Mouse (Mus musculus) heart, postnatal 10 days (tissue): ENCODE data around the gene Por. TPM values are rescaled to one million over a fixed set of nuclear protein-coding genes. Genes with fewer than 3 reads are reported as not detected.

Experiments
- DNase-seq, 2 experiments: peaks; one replicate each; pipeline ENCODE4 v3.0.0; 2021
- intact Hi-C: fragments of 180-260 bp; cut with DNase I; formaldehyde crosslinking; loops from one replicate; pipeline ENCODE4 v1.15.1; 2025
- total RNA-seq, 2 experiments: library from RNA; stranded (reverse); gene quantifications; 2 replicates each; pipeline ENCODE4 v1.2.3; 2021

Gene Por
- total RNA-seq, 2 experiments from 2014 or later: 62.8 to 72.0 TPM

- peak in 1 of 2 experiments; percentile 42 for DNase-seq
- intact Hi-C loops: loop anchor here (2.0 kb wide), 1 partner anchor 36 kb away; no protein-coding TSS in a partner anchor
These were observed 54.9 kb downstream of the Por start for GRCm38 (mm10) chr5:135724536-135725322.

GRCm38 (mm10) chr5:135725391-135725841, 55.6 kb downstream of the Por start:
- intact Hi-C loops: loop anchor here (2.0 kb wide), 1 partner anchor 37 kb away; no protein-coding TSS in a partner anchor
- DNase-seq: peak; percentile 63 to 67

GRCm38 (mm10) chr5:135725991-135726390, 56.2 kb downstream of the Por start:
- DNase-seq: no peak
- intact Hi-C loops: loop anchor here (2.0 kb wide), 1 partner anchor 37 kb away; no protein-coding TSS in a partner anchor

- peak; percentile 77 to 86 for DNase-seq
- intact Hi-C loops: no loop called here
These were observed 57.0 kb downstream of the Por start for GRCm38 (mm10) chr5:135726641-135727346.

GRCm38 (mm10) chr5:135727871-135728270, 58.0 kb downstream of the Por start:
- DNase-seq: no peak
- intact Hi-C loops: no loop called here

- intact Hi-C loops: no loop called here
- no peak for DNase-seq
These were observed 58.5 kb downstream of the Por start for GRCm38 (mm10) chr5:135728361-135728760.

GRCm38 (mm10) chr5:135729351-135729750, 59.5 kb downstream of the Por start:
- intact Hi-C loops: no loop called here
- no peak for DNase-seq

GRCm38 (mm10) chr5:135730278-135730677, 60.4 kb downstream of the Por start:
- intact Hi-C loops: no loop called here
- DNase-seq: no peak

GRCm38 (mm10) chr5:135730916-135731315, 61.1 kb downstream of the Por start:
- no peak for DNase-seq
- intact Hi-C loops: no loop called here

- intact Hi-C loops: no loop called here
- DNase-seq: no peak
These were observed 61.5 kb downstream of the Por start for GRCm38 (mm10) chr5:135731322-135731721.

- intact Hi-C loops: no loop called here
- no peak for DNase-seq
These were observed 63.2 kb downstream of the Por start for GRCm38 (mm10) chr5:135733071-135733470.

- no peak for DNase-seq
- intact Hi-C loops: no loop called here
These were observed 64.3 kb downstream of the Por start for GRCm38 (mm10) chr5:135734057-135734680.

- intact Hi-C loops: no loop called here
- DNase-seq: no peak
These were observed 65.9 kb downstream of the Por start for GRCm38 (mm10) chr5:135735741-135736140.

GRCm38 (mm10) chr5:135736544-135736943, 66.7 kb downstream of the Por start:
- intact Hi-C loops: no loop called here
- no peak for DNase-seq

- no peak for DNase-seq
- intact Hi-C loops: no loop called here
These were observed 67.3 kb downstream of the Por start for GRCm38 (mm10) chr5:135737154-135737553.

- DNase-seq: no peak
These were observed 68.4 kb downstream of the Por start for GRCm38 (mm10) chr5:135738266-135738665.

GRCm38 (mm10) chr5:135742156-135742555, 72.3 kb downstream of the Por start:
- no peak for DNase-seq
- intact Hi-C loops: loop anchor here (5.0 kb wide), 1 partner anchor 55 kb away; no protein-coding TSS in a partner anchor

More at GRCm38 (mm10) chr5:135738266-135738665, 68.4 kb downstream of the Por start:
- intact Hi-C loops: no loop called here

GRCm38 (mm10) chr5:135742941-135743740, 73.3 kb downstream of the Por start:
- intact Hi-C loops: loop anchor here (5.0 kb wide), 1 partner anchor 56 kb away; no protein-coding TSS in a partner anchor
- DNase-seq: peak in 1 of 2 experiments; percentile 48

- peak; percentile 98 for DNase-seq
- intact Hi-C loops: loop anchor here (1.0 to 5.0 kb wide), 3 partner anchors 34 to 111 kb away; partner anchors contain the start of genes Mdh2, Rhbdd2 and Styxl1
These were observed 74.1 kb downstream of the Por start, which contains the start of gene Tmem120a for GRCm38 (mm10) chr5:135743741-135744609. Gene Tmem120a, minus strand, starts transcription at chr5:135744448.
